Mouse (Mus musculus): ENCODE data around the gene Arx.

DNA sequence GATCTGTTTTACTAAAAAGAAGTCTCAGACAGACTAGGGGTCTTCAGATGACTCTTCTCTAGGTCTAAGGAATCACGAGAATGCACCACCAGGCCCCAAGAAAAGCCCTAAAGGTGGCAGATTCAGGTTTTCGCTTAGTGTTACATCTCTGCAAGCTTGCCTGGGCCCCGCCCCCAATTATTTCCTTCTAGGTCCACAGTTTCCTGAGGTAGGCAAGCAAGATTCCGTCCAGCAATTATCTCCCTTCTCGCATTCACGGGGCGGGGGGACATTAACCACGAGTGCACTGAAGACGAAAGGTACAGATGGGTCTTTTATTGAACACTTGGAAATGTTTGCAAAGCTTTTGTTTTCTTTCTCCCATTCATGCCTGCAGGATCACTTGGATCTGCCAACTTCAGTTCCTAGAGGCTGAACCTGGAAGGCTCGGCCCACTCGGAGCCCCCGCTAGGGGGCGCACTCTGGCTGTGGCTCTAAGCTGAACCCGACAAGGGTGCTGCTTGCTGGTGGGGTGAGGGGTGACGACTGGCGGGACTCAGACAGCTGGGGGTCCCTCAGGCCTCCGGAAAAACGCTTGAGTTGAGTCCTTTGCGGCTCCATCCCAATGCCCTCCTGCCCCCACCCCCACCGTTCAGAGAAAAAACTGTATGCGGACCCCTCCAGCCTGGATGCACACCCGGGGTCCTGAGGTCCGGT is 5.1 kb upstream of the Arx start:
- peak; percentile 77 for TF ChIP-seq CTCF (IDR thresholded peaks at IDR 0.05; ENCODE audit: low read depth)
- TF ChIP-seq EP300 (IDR thresholded peaks at IDR 0.05; ENCODE audit: low read depth): no peak

Data from liver, embryonic 14.5 days (tissue).